Mouse (Mus musculus) adrenal gland, adult 2 months (tissue): ENCODE data around the gene Coasy. TPM values are rescaled to one million over a fixed set of nuclear protein-coding genes. Genes with fewer than 3 reads are reported as not detected.

Source experiments
- DNase-seq: peaks from one replicate; pipeline ENCODE4 v3.0.0; 2021
- polyA plus RNA-seq: library from polyadenylated mRNA; depleted of rRNA; stranded (reverse); fragments of >200 nt; gene quantifications from 2 replicates; pipeline ENCODE4 v1.2.3, GENCODE M21; 2012
- total RNA-seq, 2 experiments: library from RNA; stranded (reverse); gene quantifications; 2 replicates each; pipeline ENCODE4 v1.2.3; 2021

Coasy gene
- total and polyA plus RNA-seq, 3 experiments = 86.9 to 187 (median 90.5) TPM

GRCm38 (mm10) chr11:101062971-101063675 is 19.2 kb upstream of the Coasy start:
- no peak for DNase-seq

- peak; percentile 78 for DNase-seq
Measured at GRCm38 (mm10) chr11:101063676-101064327, 18.6 kb upstream of the Coasy start.

GRCm38 (mm10) chr11:101064462-101064861 is 17.9 kb upstream of the Coasy start:
- DNase-seq = peak; percentile 59

GRCm38 (mm10) chr11:101065002-101065401 is 17.4 kb upstream of the Coasy start:
- peak; percentile 76 for DNase-seq

GRCm38 (mm10) chr11:101066549-101067412 is 15.6 kb upstream of the Coasy start:
- DNase-seq = peak; percentile 86

GRCm38 (mm10) chr11:101069391-101070188 is 12.8 kb upstream of the Coasy start, which contains the start of gene Naglu:
TSS of gene Naglu (plus strand) at chr11:101070012.
- DNase-seq = peak; percentile 99

- DNase-seq = no peak
Measured at GRCm38 (mm10) chr11:101070189-101070527, 12.2 kb upstream of the Coasy start.

GRCm38 (mm10) chr11:101070987-101071386 is 11.4 kb upstream of the Coasy start:
- DNase-seq = no peak

GRCm38 (mm10) chr11:101071810-101072428 is 10.4 kb upstream of the Coasy start:
- DNase-seq = no peak

- peak; percentile 57 for DNase-seq
Measured at GRCm38 (mm10) chr11:101078121-101078520, 4.2 kb upstream of the Coasy start, which contains the start of gene Hsd17b1. TSS of gene Hsd17b1 (plus strand) at chr11:101078411.

GRCm38 (mm10) chr11:101079746-101080145 is 2.6 kb upstream of the Coasy start:
- DNase-seq = no peak

- DNase-seq = no peak
Measured at GRCm38 (mm10) chr11:101080421-101080820, 1.9 kb upstream of the Coasy start.

- DNase-seq = no peak
Measured at GRCm38 (mm10) chr11:101081659-101082058, 706 bp upstream of the Coasy start.

- peak; percentile 67 for DNase-seq
Measured at GRCm38 (mm10) chr11:101083083-101083697, 825 bp downstream of the Coasy start.

GRCm38 (mm10) chr11:101084246-101084645 is 1.9 kb downstream of the Coasy start:
- no peak for DNase-seq

- DNase-seq = no peak
Measured at GRCm38 (mm10) chr11:101084811-101085210, 2.4 kb downstream of the Coasy start.

- peak; percentile 8 for DNase-seq
Measured at GRCm38 (mm10) chr11:101085617-101086322, 3.4 kb downstream of the Coasy start.

- peak; percentile 25 for DNase-seq
Measured at GRCm38 (mm10) chr11:101086323-101086674, 3.9 kb downstream of the Coasy start.

- DNase-seq = peak; percentile 94
Measured at GRCm38 (mm10) chr11:101086756-101087681, 4.7 kb downstream of the Coasy start, which contains the start of gene Mlx. TSS of gene Mlx (plus strand) at chr11:101087277.
